Mouse (Mus musculus) E14TG2a.4 (cell line): Measurements from ENCODE around the gene Mad1l1.

Experiments used
- CTCF ChIP-seq: conservative IDR thresholded peaks from 2 replicates; pipeline ENCODE4 v1.5.1; 2014; ENCODE audit warnings: low read length
- NANOG ChIP-seq: IDR thresholded peaks from 2 replicates; pipeline ENCODE4 v1.6.1; 2014; ENCODE audit warnings: borderline replicate concordance, low read length, mixed read lengths
- POU5F1 ChIP-seq: IDR thresholded peaks from 2 replicates; pipeline ENCODE4 v1.6.1; 2014; ENCODE audit warnings: low read length, borderline replicate concordance

- no peak for TF ChIP-seq CTCF
- TF ChIP-seq POU5F1: no peak
- no peak for TF ChIP-seq NANOG
These were observed 64.7 kb downstream of the Mad1l1 start for GRCm38 (mm10) chr5:140256685-140257084.
